Mouse (Mus musculus) CH12.LX (cell line): Measurements from ENCODE around the gene Fam20c. TPM values are rescaled to one million over a fixed set of nuclear protein-coding genes. Genes with fewer than 3 reads are reported as not detected.

ENCODE experiments used
- DNase-seq: peaks from one replicate; pipeline ENCODE4 v3.0.0-alpha.2; 2013; ENCODE audit errors: extremely low read depth
- H3K27ac ChIP-seq: 2 replicates; pipeline ENCODE4 v1.5.1; 2012; ENCODE audit warnings: low read depth, mild to moderate bottlenecking, control low read depth, moderate library complexity; ENCODE audit not compliant: insufficient read depth
- H3K27me3 ChIP-seq: replicated peaks from 2 replicates; pipeline ENCODE3; 2012; ENCODE audit warnings: inconsistent platforms
- H3K36me3 ChIP-seq, 2 experiments: replicated peaks in 1 of 2; 2 replicates each; pipeline versions ENCODE3 to v1.6.1; 2012; ENCODE audit warnings: inconsistent platforms in 1 of 2, low read length in 1 of 2, mild to moderate bottlenecking in 1 of 2, mixed read lengths in 1 of 2, moderate library complexity in 1 of 2; ENCODE audit not compliant: control insufficient read depth in 1 of 2, insufficient read depth in 1 of 2
- H3K4me1 ChIP-seq, 2 experiments: 2 replicates each; pipeline ENCODE4 v1.6.1; 2012; ENCODE audit warnings: inconsistent platforms in 1 of 2, moderate library complexity in 1 of 2; ENCODE audit not compliant: insufficient read depth in 2 of 2, control insufficient read depth in 1 of 2
- H3K4me2 ChIP-seq: 2 replicates; pipeline ENCODE4 v1.6.1; 2012; ENCODE audit warnings: low read depth, mild to moderate bottlenecking, control low read depth; ENCODE audit not compliant: poor library complexity, insufficient read depth, severe bottlenecking
- H3K4me3 ChIP-seq, 3 experiments: fragments of 150-350 bp in 1 of 3; sonication (generic) in 1 of 3; replicated peaks in 1 of 3; 2 replicates each; pipeline versions ENCODE3 to v1.5.1; 2011 to 2012; ENCODE audit warnings: low read depth in 2 of 3, low read length in 2 of 3, mild to moderate bottlenecking in 2 of 3, moderate library complexity in 2 of 3, control low read depth in 1 of 3, improper control_type of control experiment in 1 of 3, inconsistent platforms in 1 of 3, mixed read lengths in 1 of 3; ENCODE audit not compliant: poor library complexity in 1 of 3
- H3K79me2 ChIP-seq: replicated peaks from 2 replicates; pipeline ENCODE4 v1.6.1; 2012; ENCODE audit warnings: mild to moderate bottlenecking, moderate library complexity; ENCODE audit not compliant: control insufficient read depth, poor library complexity, insufficient read depth, severe bottlenecking; ENCODE audit errors: extremely low read depth
- H3K9ac ChIP-seq: 2 replicates; pipeline ENCODE4 v1.6.1; 2012; ENCODE audit warnings: low read depth, mild to moderate bottlenecking, control low read depth, moderate library complexity; ENCODE audit not compliant: insufficient read depth
- H3K9me3 ChIP-seq: replicated peaks from 2 replicates; pipeline ENCODE3; 2012; ENCODE audit warnings: low read length, inconsistent platforms, mixed read lengths
- BHLHE40 ChIP-seq: IDR thresholded peaks from 2 replicates; pipeline ENCODE4 v1.6.1; 2011; ENCODE audit warnings: mild to moderate bottlenecking, low read depth, low read length, improper control_type of control experiment
- CHD1 ChIP-seq: IDR thresholded peaks from 2 replicates; pipeline ENCODE4 v1.6.1; 2012; ENCODE audit warnings: low read depth, low read length, improper control_type of control experiment, inconsistent platforms
- CHD2 ChIP-seq: IDR thresholded peaks from 2 replicates; pipeline ENCODE4 v1.6.1; 2011; ENCODE audit warnings: low read length, improper control_type of control experiment
- CTCF ChIP-seq, 2 experiments: IDR thresholded peaks in 1 of 2; conservative IDR thresholded peaks in 1 of 2; 2 replicates each; pipeline ENCODE4 v1.5.1; 2011 to 2012; ENCODE audit warnings: low read depth in 2 of 2, low read length in 2 of 2, improper control_type of control experiment in 1 of 2, inconsistent platforms in 1 of 2, mild to moderate bottlenecking in 1 of 2, moderate library complexity in 1 of 2
- E2F4 ChIP-seq: IDR thresholded peaks from 2 replicates; pipeline ENCODE4 v1.6.1; 2011; ENCODE audit warnings: low read depth, low read length, improper control_type of control experiment; ENCODE audit not compliant: insufficient replicate concordance
- ELF1 ChIP-seq: IDR thresholded peaks from 2 replicates; pipeline ENCODE4 v1.6.1; 2014; ENCODE audit warnings: low read depth, mild to moderate bottlenecking, inconsistent platforms, low read length, improper control_type of control experiment
- EP300 ChIP-seq: IDR thresholded peaks from 2 replicates; pipeline ENCODE4 v1.6.1; 2011; ENCODE audit warnings: low read length, improper control_type of control experiment
- ETS1 ChIP-seq: conservative IDR thresholded peaks from 2 replicates; pipeline ENCODE4 v1.6.1; 2012; ENCODE audit warnings: low read depth, mild to moderate bottlenecking, inconsistent platforms, low read length, improper control_type of control experiment, moderate library complexity
- GABPA ChIP-seq: IDR thresholded peaks from 2 replicates; pipeline ENCODE4 v1.6.1; 2012; ENCODE audit warnings: low read depth, low read length, improper control_type of control experiment, inconsistent platforms; ENCODE audit not compliant: insufficient replicate concordance
- HCFC1 ChIP-seq: IDR thresholded peaks from 2 replicates; pipeline ENCODE4 v1.6.1; 2012; ENCODE audit warnings: low read depth, mild to moderate bottlenecking, inconsistent platforms, low read length, improper control_type of control experiment
- IRF4 ChIP-seq: IDR thresholded peaks from 2 replicates; pipeline ENCODE4 v1.6.1; 2014; ENCODE audit warnings: low read depth, mild to moderate bottlenecking, inconsistent platforms, low read length, improper control_type of control experiment
- JUN ChIP-seq: IDR thresholded peaks from 2 replicates; pipeline ENCODE4 v1.6.1; 2011; ENCODE audit warnings: low read depth, mild to moderate bottlenecking, low read length, improper control_type of control experiment, moderate library complexity; ENCODE audit not compliant: insufficient read depth
- JUND ChIP-seq: conservative IDR thresholded peaks from 2 replicates; pipeline ENCODE4 v1.6.1; 2011; ENCODE audit warnings: low read depth, low read length, improper control_type of control experiment
- KAT2A ChIP-seq: IDR thresholded peaks from 2 replicates; pipeline ENCODE4 v1.6.1; 2012; ENCODE audit warnings: low read length, improper control_type of control experiment, inconsistent platforms; ENCODE audit not compliant: insufficient replicate concordance
- MAFK ChIP-seq: IDR thresholded peaks from 2 replicates; pipeline ENCODE4 v1.6.1; 2011; ENCODE audit warnings: low read length, improper control_type of control experiment; ENCODE audit not compliant: insufficient replicate concordance
- MAX ChIP-seq: IDR thresholded peaks from 2 replicates; pipeline ENCODE4 v1.6.1; 2011; ENCODE audit warnings: low read length, improper control_type of control experiment
- MAZ ChIP-seq: IDR thresholded peaks from 2 replicates; pipeline ENCODE4 v1.6.1; 2012; ENCODE audit warnings: low read depth, mild to moderate bottlenecking, inconsistent platforms, low read length, improper control_type of control experiment, moderate library complexity
- MEF2A ChIP-seq: IDR thresholded peaks from 2 replicates; pipeline ENCODE4 v1.6.1; 2014; ENCODE audit warnings: low read depth, mild to moderate bottlenecking, inconsistent platforms, low read length, improper control_type of control experiment, borderline replicate concordance
- MXI1 ChIP-seq: IDR thresholded peaks from 2 replicates; pipeline ENCODE4 v1.6.1; 2011; ENCODE audit warnings: mild to moderate bottlenecking, low read depth, low read length, improper control_type of control experiment
- MYC ChIP-seq: IDR thresholded peaks from 2 replicates; pipeline ENCODE4 v1.6.1; 2011; ENCODE audit warnings: low read depth, mild to moderate bottlenecking, improper control_type of control experiment, low read length
- NELFE ChIP-seq: IDR thresholded peaks from 2 replicates; pipeline ENCODE4 v1.6.1; 2011; ENCODE audit warnings: low read depth, low read length, improper control_type of control experiment
- NRF1 ChIP-seq: IDR thresholded peaks from 2 replicates; pipeline ENCODE4 v1.6.1; 2014; ENCODE audit warnings: low read depth, mild to moderate bottlenecking, inconsistent platforms, low read length, improper control_type of control experiment, moderate library complexity
- PAX5 ChIP-seq: IDR thresholded peaks from 2 replicates; pipeline ENCODE4 v1.6.1; 2012; ENCODE audit warnings: low read length, inconsistent platforms, mixed read lengths
- POLR2A ChIP-seq: IDR thresholded peaks from 2 replicates; pipeline ENCODE4 v1.6.1; 2011; ENCODE audit warnings: low read depth, mild to moderate bottlenecking, improper control_type of control experiment, low read length
- POLR2AphosphoS2 ChIP-seq: IDR thresholded peaks from 2 replicates; pipeline ENCODE4 v1.6.1; 2011; ENCODE audit warnings: low read depth, low read length, improper control_type of control experiment
- RAD21 ChIP-seq: IDR thresholded peaks from 2 replicates; pipeline ENCODE4 v1.6.1; 2011; ENCODE audit warnings: low read depth, mild to moderate bottlenecking, low read length, improper control_type of control experiment, moderate library complexity
- RCOR1 ChIP-seq: conservative IDR thresholded peaks from 2 replicates; pipeline ENCODE4 v1.6.1; 2012; ENCODE audit warnings: low read depth, mild to moderate bottlenecking, inconsistent platforms, low read length, improper control_type of control experiment
- SIN3A ChIP-seq: IDR thresholded peaks from 2 replicates; pipeline ENCODE4 v1.6.1; 2012; ENCODE audit warnings: low read length, improper control_type of control experiment, inconsistent platforms
- SMC3 ChIP-seq: IDR thresholded peaks from 2 replicates; pipeline ENCODE4 v1.6.1; 2011; ENCODE audit warnings: low read depth, low read length, improper control_type of control experiment
- TBP ChIP-seq: conservative IDR thresholded peaks from 2 replicates; pipeline ENCODE4 v1.6.1; 2011; ENCODE audit warnings: low read depth, low read length, improper control_type of control experiment
- TCF12 ChIP-seq: IDR thresholded peaks from 2 replicates; pipeline ENCODE4 v1.6.1; 2014; ENCODE audit warnings: low read depth, mild to moderate bottlenecking, inconsistent platforms, low read length, improper control_type of control experiment
- UBTF ChIP-seq: IDR thresholded peaks from 2 replicates; pipeline ENCODE4 v1.6.1; 2012; ENCODE audit warnings: low read depth, mild to moderate bottlenecking, inconsistent platforms, low read length, improper control_type of control experiment, moderate library complexity
- USF1 ChIP-seq: IDR thresholded peaks from 2 replicates; pipeline ENCODE4 v1.6.1; 2014; ENCODE audit warnings: low read depth, mild to moderate bottlenecking, inconsistent platforms, low read length, improper control_type of control experiment
- USF2 ChIP-seq: conservative IDR thresholded peaks from 2 replicates; pipeline ENCODE4 v1.6.1; 2011; ENCODE audit warnings: low read depth, low read length, improper control_type of control experiment
- ZC3H11A ChIP-seq: IDR thresholded peaks from 2 replicates; pipeline ENCODE4 v1.6.1; 2012; ENCODE audit warnings: low read depth, mild to moderate bottlenecking, inconsistent platforms, low read length, improper control_type of control experiment
- ZKSCAN1 ChIP-seq: IDR thresholded peaks from 2 replicates; pipeline ENCODE4 v1.6.1; 2012; ENCODE audit warnings: low read depth, inconsistent platforms, low read length, improper control_type of control experiment, borderline replicate concordance
- ZMIZ1 ChIP-seq: IDR thresholded peaks from 2 replicates; pipeline ENCODE4 v1.6.1; 2012; ENCODE audit warnings: low read depth, mild to moderate bottlenecking, inconsistent platforms, low read length, improper control_type of control experiment
- ZNF384 ChIP-seq: IDR thresholded peaks from 2 replicates; pipeline ENCODE4 v1.6.1; 2012; ENCODE audit warnings: low read depth, low read length, improper control_type of control experiment, inconsistent platforms
- dilution Hi-C: fragments of 300-500 bp; cut with MboI; formaldehyde crosslinking; loops from 2 replicates; pipeline ENCODE4 v1.14.3; 2020; ENCODE audit warnings: low sequenced_read_pairs; ENCODE audit not compliant: extremely low pct_unique_long_range_greater_than_20kb, extremely low pct_ligation_motif_present
- in situ Hi-C: fragments of 300-500 bp; cut with MboI; formaldehyde crosslinking; loops from 3 replicates; pipeline ENCODE4 v1.14.3; 2019; ENCODE audit warnings: low sequenced_read_pairs, low pct_ligation_motif_present, low pct_unique_long_range_greater_than_20kb, mixed read lengths
- polyA plus RNA-seq: library from polyadenylated mRNA; unstranded; fragments of >175 nt; gene quantifications from 2 replicates; pipeline ENCODE4 v1.2.1, GENCODE M21; 2012; ENCODE audit warnings: low read depth; ENCODE audit not compliant: insufficient read length
- total RNA-seq, 2 experiments: library from RNA; depleted of rRNA; stranded (reverse); fragments of 300-350 nt in 1 of 2; fragments of >200 nt in 1 of 2; gene quantifications; 2 replicates each; pipeline ENCODE4 v1.2.3; 2012 to 2014

Gene Fam20c
- total and polyA plus RNA-seq, 3 experiments = 0.13 to 0.84 (median 0.15) TPM

- dilution Hi-C loops = no loop called here
- TF ChIP-seq ZNF384 (no peak), CHD2 (no peak), RCOR1 (no peak), SMC3 (peak; percentile 98), BHLHE40 (no peak), UBTF (no peak), MAZ (no peak), NELFE (peak; percentile 42; the same call in 1 of the 2 replicates), GABPA (no peak), TBP (no peak), EP300 (no peak), E2F4 (no peak), MAX (peak; percentile 60; the same call in 1 of the 2 replicates), ETS1 (no peak), USF1 (no peak), ZC3H11A (peak; percentile 96), ZMIZ1 (no peak), CTCF (conservative IDR thresholded peaks at IDR 0.05 in 1 of 2, IDR thresholded peaks at IDR 0.05 in 1 of 2; ENCODE audit: low read depth in 2 of 2, low read length in 2 of 2) (peak; percentile 59 to 96), ELF1 (peak; percentile 39; the same call in 1 of the 2 replicates), IRF4 (0 out of 2 replicates have a peak, but pooled peaks have one; percentile 26), USF2 (no peak), HCFC1 (no peak), JUN (no peak), MYC (peak; percentile 52; the same call in 1 of the 2 replicates), CHD1 (no peak), POLR2AphosphoS2 (no peak), ZKSCAN1 (no peak), MAFK (no peak), POLR2A (no peak), MEF2A (peak; percentile 36; the same call in 1 of the 2 replicates), SIN3A (0 out of 2 replicates have a peak, but pooled peaks have one; percentile 31), RAD21 (peak; percentile 97), KAT2A (no peak), JUND (no peak), PAX5 (no peak), TCF12 (peak; percentile 44; the same call in 1 of the 2 replicates), MXI1 (no peak), NRF1 (peak; percentile 89)
- TF ChIP-seq, all 38 proteins: peak for 13
- Histone ChIP-seq H3K9me3 (peaks cover 6% of the 10 kb centered on the region), H3K4me1 (no peaks in the 10 kb centered on the region), H3K79me2 (no peaks in the 10 kb centered on the region), H3K4me2 (no peak overlapping the region), H3K9ac (no peak overlapping the region), H3K4me3 (no peak overlapping the region), H3K27me3 (peaks cover 2% of the 10 kb centered on the region), H3K36me3 (no peaks in the 10 kb centered on the region), H3K27ac (no peak overlapping the region)
- DNase-seq = peak; percentile 86
- in situ Hi-C loops = loop anchor here (5.0 kb wide), 2 partner anchors 229 to 329 kb away; no protein-coding TSS in a partner anchor
These were observed 93.8 kb downstream of the Fam20c start for GRCm38 (mm10) chr5:138848102-138848501.
